Comparison of ENCODE assay signal across 19 mouse cellular contexts in the genomic region with DNA sequence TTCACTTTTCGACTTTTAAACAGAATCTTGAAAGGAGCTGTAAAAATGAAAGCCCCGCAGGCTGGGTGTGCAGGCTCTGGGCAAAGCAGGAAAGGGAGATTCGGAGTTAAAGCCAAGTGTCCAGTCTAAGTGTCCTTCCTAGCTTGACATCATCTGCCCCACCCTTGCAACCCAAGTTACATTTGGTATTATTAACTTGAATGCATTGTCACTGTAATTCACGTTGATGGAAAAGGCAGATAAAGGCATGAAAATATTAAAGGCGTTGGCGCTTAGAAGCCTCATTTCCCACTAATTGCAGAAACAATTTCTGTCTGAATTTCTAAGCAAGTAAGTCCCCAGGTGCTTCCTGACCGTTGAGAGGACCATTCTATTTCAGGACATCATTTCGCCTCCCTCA. TPM values are rescaled to one million over a fixed set of nuclear protein-coding genes. Genes with fewer than 3 reads are reported as not detected.
DNase-seq lines count a peak whose midpoint lies in the region; ATAC-seq and TF ChIP-seq lines count a peak whose summit lies in the region.
"Had no signal": no experiment of that assay in that cellular context is flagged by ENCODE, and none has a peak within 500 bp of the region (broad histone marks: within the 10 kb centered on the region; RNA-seq: fewer than 3 reads in every experiment).

No protein-coding gene starts in this region.

- H3K4me2 ChIP-seq in myocyte (ENCODE audit: low read depth) = peak overlapping the region; percentile 72
- H3K4me2 ChIP-seq: embryonic facial prominence, embryonic 15.5 days; midbrain, embryonic 13.5 days; neural tube, embryonic 15.5 days had no signal

- DNase-seq in heart, adult 18-20 months = peak; percentile 63 to 74
- DNase-seq in heart, postnatal 14 days = no peak
- DNase-seq in kidney, postnatal 14 days = peak; percentile 27
- DNase-seq in kidney, adult 18-20 months = no peak
- DNase-seq in spleen, postnatal 36 days (ENCODE audit: low spot score in 2 of 2) = no peak
- DNase-seq: cerebellum, postnatal 14 days; embryo, embryonic 11 days; liver; right cerebral cortex, postnatal 25 days; thymus, postnatal 14 days had no signal

- no peak overlapping the region for H3ac ChIP-seq in myocyte (ENCODE audit: control insufficient read depth, insufficient read length)

- intact Hi-C loops in heart, postnatal 14 days (cut with DNase I) = no loop called here

- no peak for ATAC-seq in megakaryocyte, adult 5-6 weeks (ENCODE audit: poor library complexity, severe bottlenecking)
- ATAC-seq: inflammation-experienced regulatory T-cells, adult 6 months; midbrain, embryonic 13.5 days had no signal

- H3K79me2 ChIP-seq in myocyte (ENCODE audit: control insufficient read depth, insufficient read depth) = no peaks in the 10 kb centered on the region

- no peaks in the 10 kb centered on the region for H3K9me3 ChIP-seq in megakaryocyte, embryonic 14.5 days
- H3K9me3 ChIP-seq: embryonic facial prominence, embryonic 15.5 days; hindbrain, embryonic 10.5 days; lung, embryonic 15.5 days; midbrain, embryonic 13.5 days; neural tube, embryonic 15.5 days had no signal

- H3K4me1 ChIP-seq in megakaryocyte, embryonic 14.5 days = peaks cover 35% of the 10 kb centered on the region

- H3K27me3 ChIP-seq in megakaryocyte, embryonic 14.5 days (replicated peaks) = peaks cover 6% of the 10 kb centered on the region
- H3K27me3 ChIP-seq in myocyte (ENCODE audit: control insufficient read depth, insufficient read depth, insufficient read length) = no peaks in the 10 kb centered on the region
- H3K27me3 ChIP-seq: embryonic facial prominence, embryonic 15.5 days; lung, embryonic 15.5 days; midbrain, embryonic 13.5 days; neural tube, embryonic 15.5 days had no signal

- peak overlapping the region; percentile 76 for H3K4me3 ChIP-seq in megakaryocyte, embryonic 14.5 days (replicated peaks)
- H3K4me3 ChIP-seq in myocyte = no peak overlapping the region
- H3K4me3 ChIP-seq: embryonic facial prominence, embryonic 15.5 days; hindbrain, embryonic 10.5 days; midbrain, embryonic 13.5 days; neural tube, embryonic 15.5 days had no signal

- H3K36me3 ChIP-seq in megakaryocyte, embryonic 14.5 days (replicated peaks; ENCODE audit: low read length) = peaks cover under 1% of the 10 kb centered on the region
- no peaks in the 10 kb centered on the region for H3K36me3 ChIP-seq in myocyte (ENCODE audit: control insufficient read depth, insufficient read depth)
- H3K36me3 ChIP-seq: embryonic facial prominence, embryonic 15.5 days; hindbrain, embryonic 10.5 days; lung, embryonic 15.5 days; midbrain, embryonic 13.5 days; neural tube, embryonic 15.5 days had no signal

- no peak for TF ChIP-seq POLR2A in myocyte (IDR thresholded peaks at IDR 0.05; ENCODE audit: insufficient read length, low read depth)

TF ChIP-seq in myocyte, 11 proteins besides CTCF, POLR2A, EP300 and RAD21:
- TF ChIP-seq E2F4 (IDR thresholded peaks at IDR 0.05; ENCODE audit: insufficient read depth) = no peak
- no peak for TF ChIP-seq USF1 (IDR thresholded peaks at IDR 0.05; ENCODE audit: low read depth)
- no peak for TF ChIP-seq REST (IDR thresholded peaks at IDR 0.05; ENCODE audit: insufficient read depth, insufficient read length)
- no peak for TF ChIP-seq TCF3 (IDR thresholded peaks at IDR 0.05; ENCODE audit: insufficient read length, low read depth)
- TF ChIP-seq MAX (IDR thresholded peaks at IDR 0.05; ENCODE audit: low read depth) = no peak
- TF ChIP-seq TCF12 (IDR thresholded peaks at IDR 0.05; ENCODE audit: insufficient read depth, poor library complexity, severe bottlenecking) = no peak
- no peak for TF ChIP-seq POLR2AphosphoS2 (IDR thresholded peaks at IDR 0.05; ENCODE audit: insufficient read length, low read depth)
- no peak for TF ChIP-seq CEBPB (IDR thresholded peaks at IDR 0.05; ENCODE audit: insufficient read depth, poor library complexity, severe bottlenecking)
- no peak for TF ChIP-seq MYOG (IDR thresholded peaks at IDR 0.05; ENCODE audit: control insufficient read depth in 1 of 3, insufficient read depth in 1 of 3, insufficient read length in 2 of 3, low read depth in 2 of 3)
- TF ChIP-seq SRF (IDR thresholded peaks at IDR 0.05; ENCODE audit: control insufficient read depth, insufficient read length, low read depth) = no peak
- no peak for TF ChIP-seq MYOD1 (IDR thresholded peaks at IDR 0.05; ENCODE audit: control insufficient read depth in 1 of 3, insufficient read length in 2 of 3, low read depth in 2 of 3)

RNA-seq across cellular contexts. Expression of a gene that starts 20.6 kb away (rescaled TPM):
- 10 to 100 TPM; 34.3 to 39.3 TPM for total RNA-seq in heart, adult 18-20 months (2021)
- 10 to 100 TPM; 79.1 to 80.9 TPM for total RNA-seq in heart, postnatal 14 days (2021)
- 24.6 and 34.4 TPM in 2 replicates for polyA plus RNA-seq in megakaryocyte, embryonic 14.5 days (2012; ENCODE audit: insufficient read depth, low replicate concordance)
- total RNA-seq in megakaryocyte, adult 5-6 weeks (2015) = 0.74 and 0.84 TPM in 2 replicates
- 0.77 and 0.84 TPM in 2 replicates for total RNA-seq in megakaryocyte, adult 5-6 weeks (2017)
- 27.5 TPM for polyA plus RNA-seq in myocyte (2012; fragmentation: generic; extraction: Trizol)

Comparison
In these comparisons a context has a peak if more than half of its experiments do, and no peak if none do; other contexts are left out.
1. DNase-seq: peak in heart, adult 18-20 months (2 of 2) and kidney, postnatal 14 days (single experiment); none in heart, postnatal 14 days (0 of 2), kidney, adult 18-20 months (single experiment) and spleen, postnatal 36 days (0 of 2).
2. RNA of a gene that starts 20.6 kb away (total RNA-seq): 79.1 to 80.9 TPM in heart, postnatal 14 days and 34.3 to 39.3 TPM in heart, adult 18-20 months; 0.74 to 0.84 TPM in megakaryocyte, adult 5-6 weeks; every median in the first group is over 10 times any median in the second.